ENCODE assay signal across 12 mouse cellular contexts in the genomic region with DNA sequence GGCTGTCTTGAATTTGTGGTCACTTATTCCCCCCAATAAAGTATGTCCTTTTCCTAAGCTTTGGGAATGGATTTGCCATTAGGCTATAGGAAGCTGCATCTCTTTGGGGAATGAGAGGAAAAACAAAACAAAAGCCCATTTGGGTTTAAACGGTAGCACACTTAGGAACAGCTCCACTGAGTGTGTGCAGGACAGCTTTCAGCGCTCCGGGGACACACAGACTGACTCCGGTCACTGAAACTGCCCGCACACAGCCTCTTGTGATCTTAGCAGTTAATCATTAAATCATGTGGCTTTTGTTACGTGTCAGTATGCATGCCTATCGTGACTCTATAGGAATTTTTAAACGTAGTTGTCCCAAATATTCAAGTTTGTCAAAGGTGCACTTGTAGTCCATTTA. TPM values are rescaled to one million over a fixed set of nuclear protein-coding genes. Genes with fewer than 3 reads are reported as not detected.
DNase-seq lines count a peak whose midpoint lies in the region; ATAC-seq and TF ChIP-seq lines count a peak whose summit lies in the region.
"Had no signal": no experiment of that assay in that cellular context is flagged by ENCODE, and none has a peak within 500 bp of the region (broad histone marks: within the 10 kb centered on the region; RNA-seq: fewer than 3 reads in every experiment).

No protein-coding gene starts in this region.

- no peak overlapping the region for H3K4me3 ChIP-seq in forebrain, embryonic 15.5 days
- no peak overlapping the region for H3K4me3 ChIP-seq in forebrain, embryonic 11.5 days (ENCODE audit: low read depth, low read length)
- no peak overlapping the region for H3K4me3 ChIP-seq in stomach, embryonic 14.5 days (ENCODE audit: low read depth, low read length)
- H3K4me3 ChIP-seq in stomach, postnatal 0 days (ENCODE audit: low read depth, low read length): no peak overlapping the region
- no peak overlapping the region for H3K4me3 ChIP-seq in midbrain, embryonic 16.5 days (ENCODE audit: low read depth, low read length)
- H3K4me3 ChIP-seq: heart, adult 2 months; hindbrain, embryonic 12.5 days had no signal

- TF ChIP-seq EP300 in stomach, postnatal 0 days (optimal IDR thresholded peaks at IDR 0.05): no peak

- peak overlapping the region; percentile 17 for H3K4me2 ChIP-seq in forebrain, embryonic 15.5 days (replicated peaks)
- H3K4me2 ChIP-seq in forebrain, embryonic 11.5 days (ENCODE audit: low read depth, low read length, severe bottlenecking): no peak overlapping the region
- no peak overlapping the region for H3K4me2 ChIP-seq in stomach, embryonic 14.5 days (replicated peaks; ENCODE audit: low read depth, low read length)
- no peak overlapping the region for H3K4me2 ChIP-seq in stomach, postnatal 0 days (replicated peaks; ENCODE audit: low read depth)
- no peak overlapping the region for H3K4me2 ChIP-seq in midbrain, embryonic 16.5 days (ENCODE audit: low read length)
- H3K4me2 ChIP-seq: hindbrain, embryonic 12.5 days had no signal

- no peak for DNase-seq in forebrain, embryonic 11.5 days (ENCODE audit: low spot score)
- DNase-seq in stomach, postnatal 0 days (ENCODE audit: low spot score): no peak
- DNase-seq in kidney, postnatal 10 days: peak; percentile 25
- DNase-seq in thymus, adult 18-20 months: no peak
- no peak for DNase-seq in urinary bladder, adult 18-20 months (ENCODE audit: low spot score in 2 of 2)
- DNase-seq: adrenal gland, postnatal 14 days; heart, adult 2 months; lung, postnatal 36 days had no signal

- H3K9me3 ChIP-seq in forebrain, embryonic 15.5 days: no peaks in the 10 kb centered on the region
- H3K9me3 ChIP-seq in forebrain, embryonic 11.5 days (ENCODE audit: control insufficient read depth, low read length): no peaks in the 10 kb centered on the region
- H3K9me3 ChIP-seq in stomach, embryonic 14.5 days (ENCODE audit: control insufficient read depth, low read depth, low read length): no peaks in the 10 kb centered on the region
- H3K9me3 ChIP-seq in stomach, postnatal 0 days (ENCODE audit: control insufficient read depth, low read length): no peaks in the 10 kb centered on the region
- H3K9me3 ChIP-seq in midbrain, embryonic 16.5 days (replicated peaks; ENCODE audit: control insufficient read depth, low read length, poor library complexity, severe bottlenecking): no peaks in the 10 kb centered on the region
- H3K9me3 ChIP-seq: hindbrain, embryonic 12.5 days had no signal

- no peak for ATAC-seq in forebrain, embryonic 15.5 days (replicated peaks)
- no peak for ATAC-seq in forebrain, embryonic 11.5 days (replicated peaks; ENCODE audit: low FRiP score)
- peak; percentile 65; the same call in 1 of the 2 replicates for ATAC-seq in stomach, embryonic 14.5 days (ENCODE audit: insufficient number of reproducible peaks, insufficient read depth, low FRiP score, low read depth)
- ATAC-seq in stomach, postnatal 0 days (ENCODE audit: low FRiP score, low TSS enrichment): no peak
- no peak for ATAC-seq in midbrain, embryonic 16.5 days

- WGBS in forebrain, embryonic 15.5 days: 36% methylated on average over 8 of the region's 8 CpGs
- WGBS in forebrain, embryonic 11.5 days: 36% methylated on average over 8 of the region's 8 CpGs
- 44% methylated on average over 8 of the region's 8 CpGs for WGBS in stomach, embryonic 14.5 days
- 41% methylated on average over 8 of the region's 8 CpGs for WGBS in stomach, postnatal 0 days
- 41% methylated on average over 8 of the region's 8 CpGs for WGBS in midbrain, embryonic 16.5 days

- H3K27ac ChIP-seq in forebrain, embryonic 15.5 days (replicated peaks): peak overlapping the region; percentile 79
- no peak overlapping the region for H3K27ac ChIP-seq in forebrain, embryonic 11.5 days (ENCODE audit: low read depth, low read length)
- H3K27ac ChIP-seq in stomach, embryonic 14.5 days (ENCODE audit: low read length): no peak overlapping the region
- no peak overlapping the region for H3K27ac ChIP-seq in stomach, postnatal 0 days (replicated peaks)
- H3K27ac ChIP-seq in midbrain, embryonic 16.5 days (ENCODE audit: low read length): no peak overlapping the region
- H3K27ac ChIP-seq: heart, adult 2 months; hindbrain, embryonic 12.5 days had no signal

- peaks cover 4% of the 10 kb centered on the region; the same call in 1 of the 2 replicates for H3K36me3 ChIP-seq in forebrain, embryonic 15.5 days
- no peaks in the 10 kb centered on the region for H3K36me3 ChIP-seq in forebrain, embryonic 11.5 days (ENCODE audit: control insufficient read depth, insufficient read depth, low read length)
- H3K36me3 ChIP-seq in stomach, embryonic 14.5 days (ENCODE audit: control insufficient read depth, insufficient read depth, low read length): no peaks in the 10 kb centered on the region; the same call in 1 of the 2 replicates
- H3K36me3 ChIP-seq in stomach, postnatal 0 days (ENCODE audit: control insufficient read depth, insufficient read depth, low read length): no peaks in the 10 kb centered on the region
- no peaks in the 10 kb centered on the region for H3K36me3 ChIP-seq in midbrain, embryonic 16.5 days (ENCODE audit: control insufficient read depth, insufficient read depth, low read length)
- H3K36me3 ChIP-seq: hindbrain, embryonic 12.5 days had no signal

- peaks cover 37% of the 10 kb centered on the region for H3K4me1 ChIP-seq in forebrain, embryonic 15.5 days
- H3K4me1 ChIP-seq in forebrain, embryonic 11.5 days (replicated peaks; ENCODE audit: control insufficient read depth, insufficient read depth, low read length): peaks cover 15% of the 10 kb centered on the region
- H3K4me1 ChIP-seq in stomach, embryonic 14.5 days (ENCODE audit: control insufficient read depth, insufficient read depth, low read length): peaks cover 2% of the 10 kb centered on the region; the same call in 1 of the 2 replicates
- H3K4me1 ChIP-seq in stomach, postnatal 0 days (replicated peaks; ENCODE audit: control insufficient read depth, insufficient read depth): no peaks in the 10 kb centered on the region
- H3K4me1 ChIP-seq in midbrain, embryonic 16.5 days (ENCODE audit: control insufficient read depth, insufficient read depth, low read length): peaks cover under 1% of the 10 kb centered on the region; the same call in 1 of the 2 replicates

- TF ChIP-seq CTCF in stomach, postnatal 0 days (IDR thresholded peaks at IDR 0.05; ENCODE audit: low read depth): no peak

- peak overlapping the region; percentile 22; the same call in 1 of the 2 replicates for H3K9ac ChIP-seq in forebrain, embryonic 15.5 days (replicated peaks)
- H3K9ac ChIP-seq in forebrain, embryonic 11.5 days (ENCODE audit: low read length): no peak overlapping the region
- no peak overlapping the region for H3K9ac ChIP-seq in stomach, embryonic 14.5 days (replicated peaks; ENCODE audit: low read depth, low read length)
- no peak overlapping the region for H3K9ac ChIP-seq in stomach, postnatal 0 days (ENCODE audit: low read length)
- H3K9ac ChIP-seq in midbrain, embryonic 16.5 days (ENCODE audit: low read depth, low read length): no peak overlapping the region
- H3K9ac ChIP-seq: hindbrain, embryonic 12.5 days had no signal

- no peaks in the 10 kb centered on the region for H3K27me3 ChIP-seq in forebrain, embryonic 15.5 days
- no peaks in the 10 kb centered on the region for H3K27me3 ChIP-seq in forebrain, embryonic 11.5 days (ENCODE audit: control insufficient read depth, insufficient read depth, low read length)
- H3K27me3 ChIP-seq in stomach, embryonic 14.5 days (ENCODE audit: control insufficient read depth, insufficient read depth, low read length): no peaks in the 10 kb centered on the region
- H3K27me3 ChIP-seq in stomach, postnatal 0 days (ENCODE audit: control insufficient read depth, insufficient read depth, low read length): no peaks in the 10 kb centered on the region
- H3K27me3 ChIP-seq in midbrain, embryonic 16.5 days (ENCODE audit: control insufficient read depth, insufficient read depth, low read depth, low read length): no peaks in the 10 kb centered on the region
- H3K27me3 ChIP-seq: hindbrain, embryonic 12.5 days had no signal

RNA-seq across cellular contexts. Expression of a gene that starts 11.7 kb away (rescaled TPM):
- 136 and 150 TPM in 2 replicates for polyA plus RNA-seq in forebrain, embryonic 15.5 days (2015; fragmentation: Nextera tagmentation; extraction: Ambion mirVana)
- 5.1 and 6.6 TPM in 2 replicates for polyA plus RNA-seq in forebrain, embryonic 11.5 days (2014; fragmentation: Nextera tagmentation; extraction: Ambion mirVana)
- 3.2 and 6.6 TPM in 2 replicates for polyA plus RNA-seq in stomach, embryonic 14.5 days (2014; fragmentation: Nextera tagmentation; extraction: Ambion mirVana)
- 1.4 and 1.6 TPM in 2 replicates for polyA plus RNA-seq in stomach, postnatal 0 days (2015; fragmentation: Nextera tagmentation; extraction: Ambion mirVana)
- 3.6 and 4.4 TPM in 2 replicates for polyA plus RNA-seq in midbrain, embryonic 16.5 days (2015; fragmentation: Nextera tagmentation; extraction: Ambion mirVana)

Comparison
In these comparisons a context has a peak if more than half of its experiments do, and no peak if none do; other contexts are left out.
1. RNA of a gene that starts 11.7 kb away (polyA plus RNA-seq): 136 to 150 TPM in forebrain, embryonic 15.5 days; 5.1 to 6.6 TPM in forebrain, embryonic 11.5 days, 3.6 to 4.4 TPM in midbrain, embryonic 16.5 days, 3.2 to 6.6 TPM in stomach, embryonic 14.5 days and 1.4 to 1.6 TPM in stomach, postnatal 0 days; every median in the first group is over 10 times any median in the second.